In the genomic region with DNA sequence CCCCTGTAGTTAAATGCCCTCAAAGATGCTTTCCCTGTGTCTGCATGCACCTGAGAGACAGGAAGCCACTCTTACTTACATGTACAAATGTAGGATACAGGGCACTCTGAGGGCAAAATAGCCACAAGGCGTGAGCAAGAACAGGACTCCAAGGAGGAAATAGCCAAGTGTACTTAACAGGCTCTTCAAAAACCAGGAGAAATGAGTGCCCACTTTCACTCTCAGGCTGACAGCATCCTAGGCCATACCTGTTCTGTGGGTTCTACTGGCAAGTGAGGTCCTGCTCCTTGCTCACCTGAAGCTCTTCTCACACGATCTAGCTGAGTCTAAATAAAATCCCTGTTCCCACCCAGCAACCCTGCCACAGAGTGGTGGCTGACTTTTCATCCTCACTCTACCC, we compare ENCODE assay signal across 26 mouse cellular contexts. TPM values are rescaled to one million over a fixed set of nuclear protein-coding genes. Genes with fewer than 3 reads are reported as not detected.
DNase-seq lines count a peak whose midpoint lies in the region; ATAC-seq and TF ChIP-seq lines count a peak whose summit lies in the region.
"Had no signal": no experiment of that assay in that cellular context is flagged by ENCODE, and none has a peak within 500 bp of the region (broad histone marks: within the 10 kb centered on the region; RNA-seq: fewer than 3 reads in every experiment).

No protein-coding gene starts in this region.

- peaks cover 2% of the 10 kb centered on the region for H3K4me1 ChIP-seq in lung, postnatal 0 days (ENCODE audit: insufficient read depth, low read depth, low read length)
- H3K4me1 ChIP-seq in liver, embryonic 11.5 days (replicated peaks; ENCODE audit: control insufficient read depth, insufficient read depth, low read length), result peaks cover 2% of the 10 kb centered on the region
- H3K4me1 ChIP-seq in midbrain, embryonic 14.5 days (ENCODE audit: control insufficient read depth, insufficient read depth, low read length), result peaks cover 4% of the 10 kb centered on the region

- H3K9me3 ChIP-seq in lung, postnatal 0 days (ENCODE audit: low read length), result no peaks in the 10 kb centered on the region
- no peaks in the 10 kb centered on the region for H3K9me3 ChIP-seq in liver, embryonic 11.5 days (ENCODE audit: control insufficient read depth, low read length)
- H3K9me3 ChIP-seq in midbrain, embryonic 14.5 days (ENCODE audit: control insufficient read depth, low read length), result no peaks in the 10 kb centered on the region
- H3K9me3 ChIP-seq: embryonic facial prominence, embryonic 13.5 days; embryonic facial prominence, embryonic 15.5 days; forebrain, embryonic 10.5 days; forebrain, embryonic 12.5 days had no signal

- TF ChIP-seq EP300 in lung, postnatal 0 days (IDR thresholded peaks at IDR 0.05), result no peak

- no peak overlapping the region for H3K9ac ChIP-seq in lung, postnatal 0 days (replicated peaks; ENCODE audit: low read depth)
- no peak overlapping the region for H3K9ac ChIP-seq in liver, embryonic 11.5 days (ENCODE audit: low read depth, low read length)
- no peak overlapping the region for H3K9ac ChIP-seq in midbrain, embryonic 14.5 days (replicated peaks; ENCODE audit: low read length)
- H3K9ac ChIP-seq: embryonic facial prominence, embryonic 13.5 days; embryonic facial prominence, embryonic 15.5 days; forebrain, embryonic 12.5 days had no signal

- H3K4me2 ChIP-seq in lung, postnatal 0 days (replicated peaks; ENCODE audit: low read depth, low read length), result no peak overlapping the region
- no peak overlapping the region for H3K4me2 ChIP-seq in liver, embryonic 11.5 days
- H3K4me2 ChIP-seq in midbrain, embryonic 14.5 days (ENCODE audit: low read length), result no peak overlapping the region
- H3K4me2 ChIP-seq: embryonic facial prominence, embryonic 13.5 days; embryonic facial prominence, embryonic 15.5 days; forebrain, embryonic 12.5 days had no signal

- 56% methylated on average over 2 of the region's 2 CpGs for WGBS in lung, postnatal 0 days
- WGBS in liver, embryonic 11.5 days, result 78% methylated on average over 2 of the region's 2 CpGs
- WGBS in midbrain, embryonic 14.5 days, result 90% methylated on average over 2 of the region's 2 CpGs

- peaks cover 17% of the 10 kb centered on the region for H3K36me3 ChIP-seq in lung, postnatal 0 days (ENCODE audit: insufficient read depth, low read length)
- peaks cover 26% of the 10 kb centered on the region for H3K36me3 ChIP-seq in liver, embryonic 11.5 days (ENCODE audit: control insufficient read depth, insufficient read depth, low read length)
- peaks cover 50% of the 10 kb centered on the region for H3K36me3 ChIP-seq in midbrain, embryonic 14.5 days (ENCODE audit: control insufficient read depth, insufficient read depth, low read length)

- no peak overlapping the region for H3K4me3 ChIP-seq in lung, postnatal 0 days (ENCODE audit: low read depth, low read length)
- no peak overlapping the region for H3K4me3 ChIP-seq in liver, embryonic 11.5 days (ENCODE audit: low read depth, low read length)
- no peak overlapping the region for H3K4me3 ChIP-seq in midbrain, embryonic 14.5 days (replicated peaks; ENCODE audit: low read depth, low read length)
- H3K4me3 ChIP-seq: embryonic facial prominence, embryonic 13.5 days; embryonic facial prominence, embryonic 15.5 days; erythroblast, embryonic 14.5 days; forebrain, embryonic 10.5 days; forebrain, embryonic 12.5 days had no signal

- no peak overlapping the region for H3K27ac ChIP-seq in lung, postnatal 0 days (ENCODE audit: low read length)
- H3K27ac ChIP-seq in liver, embryonic 11.5 days (ENCODE audit: low read depth, low read length), result no peak overlapping the region
- no peak overlapping the region for H3K27ac ChIP-seq in midbrain, embryonic 14.5 days (replicated peaks; ENCODE audit: low read depth, low read length)
- H3K27ac ChIP-seq: embryonic facial prominence, embryonic 13.5 days; embryonic facial prominence, embryonic 15.5 days; forebrain, embryonic 10.5 days; forebrain, embryonic 12.5 days had no signal

- peak; percentile 54 to 70 for DNase-seq in lung, adult 18-20 months
- DNase-seq in lung, postnatal 14 days, result no peak
- peak; percentile 84 for DNase-seq in lung, postnatal 0 days (ENCODE audit: low spot score)
- peak; percentile 62 for DNase-seq in lung, postnatal 25 days (ENCODE audit: low spot score)
- DNase-seq in liver, embryonic 11.5 days (ENCODE audit: low spot score), result no peak
- DNase-seq in adrenal gland, adult 2 months, result no peak
- DNase-seq in midbrain, embryonic 14.5 days, result no peak
- DNase-seq: adrenal gland, adult 8-10 months; adrenal gland, postnatal 14 days; adrenal gland, postnatal 36 days; cerebellum, adult 18-20 months; cerebellum, adult 8-10 months; cerebellum, adult 9-11 months; cerebellum, postnatal 14 days; cerebellum, postnatal 36 days; embryo, embryonic 11 days had no signal

- H3K27me3 ChIP-seq in lung, postnatal 0 days (replicated peaks; ENCODE audit: insufficient read depth, low read length), result no peaks in the 10 kb centered on the region
- no peaks in the 10 kb centered on the region for H3K27me3 ChIP-seq in liver, embryonic 11.5 days (replicated peaks; ENCODE audit: control insufficient read depth, insufficient read depth, low read length)
- H3K27me3 ChIP-seq in midbrain, embryonic 14.5 days (ENCODE audit: control insufficient read depth, insufficient read depth, low read length), result no peaks in the 10 kb centered on the region
- H3K27me3 ChIP-seq: embryonic facial prominence, embryonic 13.5 days; embryonic facial prominence, embryonic 15.5 days; forebrain, embryonic 12.5 days had no signal

- no peak for TF ChIP-seq CTCF in lung, postnatal 0 days (IDR thresholded peaks at IDR 0.05)

- peak; percentile 53 for ATAC-seq in lung, postnatal 0 days
- no peak for ATAC-seq in liver, embryonic 11.5 days (replicated peaks; ENCODE audit: low FRiP score)
- no peak for ATAC-seq in midbrain, embryonic 14.5 days (ENCODE audit: low FRiP score, low TSS enrichment)
- ATAC-seq: forebrain, embryonic 14.5 days; forebrain, embryonic 16.5 days had no signal

RNA-seq across cellular contexts. Expression of a gene that starts 3.8 kb away (rescaled TPM):
- polyA plus RNA-seq in lung, postnatal 0 days (2015; fragmentation: Nextera tagmentation; extraction: Ambion mirVana), result 34.3 and 36.9 TPM in 2 replicates
- polyA plus RNA-seq in liver, embryonic 11.5 days (2014; fragmentation: Nextera tagmentation; extraction: Ambion mirVana), result 43.0 and 46.8 TPM in 2 replicates
- 10 to 100 TPM; 13.7 to 14.4 TPM for total RNA-seq in adrenal gland, adult 2 months (2021)
- polyA plus RNA-seq in adrenal gland, adult 2 months (2012; rRNA removed), result 13.8 and 14.7 TPM in 2 replicates
- polyA plus RNA-seq in midbrain, embryonic 14.5 days (2014; fragmentation: Nextera tagmentation; extraction: Ambion mirVana), result 73.1 and 75.9 TPM in 2 replicates

RNA-seq across cellular contexts. Expression of a gene that starts 39.2 kb away (rescaled TPM):
- polyA plus RNA-seq in lung, postnatal 0 days (2015; fragmentation: Nextera tagmentation; extraction: Ambion mirVana), result 0.18 TPM in 2 replicates
- polyA plus RNA-seq in liver, embryonic 11.5 days (2014; fragmentation: Nextera tagmentation; extraction: Ambion mirVana), result not detected in 2 replicates
- total RNA-seq in adrenal gland, adult 2 months (2021), result under 1 TPM; 0.24 to 0.46 TPM
- polyA plus RNA-seq in adrenal gland, adult 2 months (2012; rRNA removed), result 0.58 and 0.68 TPM in 2 replicates
- 0.17 TPM in 1 of 2 replicates, not detected in the other for polyA plus RNA-seq in midbrain, embryonic 14.5 days (2014; fragmentation: Nextera tagmentation; extraction: Ambion mirVana)
- total RNA-seq: common myeloid progenitor, adult 5-6 weeks; MEL had no signal
- polyA plus RNA-seq: embryonic facial prominence, embryonic 11.5 days; erythroblast, embryonic 14.5 days; forebrain, embryonic 14.5 days had no signal

Comparison
In these comparisons a context has a peak if more than half of its experiments do, and no peak if none do; other contexts are left out.
1. DNase-seq: peak in lung, adult 18-20 months (2 of 2), lung, postnatal 0 days (single experiment) and lung, postnatal 25 days (single experiment); none in lung, postnatal 14 days (single experiment), liver, embryonic 11.5 days (single experiment), adrenal gland, adult 2 months (single experiment) and midbrain, embryonic 14.5 days (single experiment).